Mouse (Mus musculus): Measurements from ENCODE around the gene Slamf9. TPM values are rescaled to one million over a fixed set of nuclear protein-coding genes. Genes with fewer than 3 reads are reported as not detected.

The Slamf9 gene
- total RNA-seq, 2 experiments from 2014 or later = 0.22 TPM; not detected in 1

- Histone ChIP-seq H3K27ac (peak overlapping the region; percentile 83), H3K4me3 (peak overlapping the region; percentile 54)
- TF ChIP-seq CTCF (IDR thresholded peaks at IDR 0.05) = peak; percentile 36
- DNase-seq = peak; percentile 69
- intact Hi-C loops (cut with DNase I) = no loop called here
These were observed 37.8 kb downstream of the Slamf9 start for GRCm38 (mm10) chr1:172512962-172513361.

GRCm38 (mm10) chr1:172513525-172514212, 38.5 kb downstream of the Slamf9 start:
- DNase-seq = peak; percentile 68
- H3K27ac ChIP-seq = peak overlapping the region; percentile 83
- peak overlapping the region; percentile 54 for H3K4me3 ChIP-seq
- no peak for TF ChIP-seq CTCF (IDR thresholded peaks at IDR 0.05)
- intact Hi-C loops (cut with DNase I) = no loop called here

GRCm38 (mm10) chr1:172514213-172514529, 39.0 kb downstream of the Slamf9 start:
- Histone ChIP-seq H3K4me3 (peak overlapping the region; percentile 54), H3K27ac (peak overlapping the region; percentile 83)
- no peak for DNase-seq
- no peak for TF ChIP-seq CTCF (IDR thresholded peaks at IDR 0.05)
- intact Hi-C loops (cut with DNase I) = no loop called here

- intact Hi-C loops (cut with DNase I) = no loop called here
- H3K27ac ChIP-seq = peak overlapping the region; percentile 83
- no peak for DNase-seq
- TF ChIP-seq CTCF (IDR thresholded peaks at IDR 0.05) = no peak
- H3K4me3 ChIP-seq = no peak overlapping the region
These were observed 39.6 kb downstream of the Slamf9 start for GRCm38 (mm10) chr1:172514551-172515268.

GRCm38 (mm10) chr1:172515396-172515795, 40.2 kb downstream of the Slamf9 start:
- H3K4me3 ChIP-seq = no peak overlapping the region
- intact Hi-C loops (cut with DNase I) = no loop called here
- DNase-seq = no peak
- peak overlapping the region; percentile 83 for H3K27ac ChIP-seq
- TF ChIP-seq CTCF (IDR thresholded peaks at IDR 0.05) = no peak

- intact Hi-C loops (cut with DNase I) = no loop called here
- DNase-seq = no peak
- peak; percentile 51 for TF ChIP-seq CTCF (IDR thresholded peaks at IDR 0.05)
- Histone ChIP-seq H3K27ac (no peak overlapping the region), H3K4me3 (no peak overlapping the region)
These were observed 42.9 kb downstream of the Slamf9 start for GRCm38 (mm10) chr1:172518013-172518412.

GRCm38 (mm10) chr1:172519644-172520043, 44.5 kb downstream of the Slamf9 start:
- intact Hi-C loops (cut with DNase I) = no loop called here
- no peak for DNase-seq
- H3K27ac ChIP-seq = peak overlapping the region; percentile 28; the same call in 1 of the 2 replicates
- TF ChIP-seq CTCF (IDR thresholded peaks at IDR 0.05) = no peak
- no peak overlapping the region for H3K4me3 ChIP-seq

- TF ChIP-seq CTCF (IDR thresholded peaks at IDR 0.05) = no peak
- peak within 1 kb of the TSS; percentile 79 for H3K27ac ChIP-seq
- DNase-seq = peak; percentile 83
- H3K4me3 ChIP-seq = peak within 1 kb of the TSS; percentile 64
- intact Hi-C loops (cut with DNase I) = no loop called here
These were observed 45.6 kb downstream of the Slamf9 start, which contains the start of gene Cfap45 for GRCm38 (mm10) chr1:172520576-172521440. Gene Cfap45 (plus strand): TSS chr1:172520801.

- Histone ChIP-seq H3K4me3 (no peak overlapping the region), H3K27ac (peak overlapping the region; percentile 51; the same call in 1 of the 2 replicates)
- intact Hi-C loops (cut with DNase I) = no loop called here
- no peak for TF ChIP-seq CTCF (IDR thresholded peaks at IDR 0.05)
- no peak for DNase-seq
These were observed 47.4 kb downstream of the Slamf9 start for GRCm38 (mm10) chr1:172522524-172522923.

GRCm38 (mm10) chr1:172523699-172524101, 48.5 kb downstream of the Slamf9 start:
- intact Hi-C loops (cut with DNase I) = loop anchor here (2.0 kb wide), 1 partner anchor 23 kb away; the partner anchor contains the start of gene Tagln2
- TF ChIP-seq CTCF (IDR thresholded peaks at IDR 0.05) = no peak
- peak; percentile 39 for DNase-seq
- Histone ChIP-seq H3K27ac (peak overlapping the region; percentile 61; the same call in 1 of the 2 replicates), H3K4me3 (no peak overlapping the region)

GRCm38 (mm10) chr1:172525027-172525764, 50.0 kb downstream of the Slamf9 start:
- TF ChIP-seq CTCF (IDR thresholded peaks at IDR 0.05) = peak; percentile 37
- peak overlapping the region; percentile 47 for H3K4me3 ChIP-seq
- DNase-seq = peak; percentile 39
- H3K27ac ChIP-seq = peak overlapping the region; percentile 80
- intact Hi-C loops (cut with DNase I) = loop anchor here (2.0 kb wide), 1 partner anchor 24 kb away; the partner anchor contains the start of gene Tagln2

- DNase-seq = no peak
- peak overlapping the region; percentile 80 for H3K27ac ChIP-seq
- intact Hi-C loops (cut with DNase I) = loop anchor here (2.0 kb wide), 1 partner anchor 25 kb away; the partner anchor contains the start of gene Tagln2
- peak overlapping the region; percentile 47 for H3K4me3 ChIP-seq
- TF ChIP-seq CTCF (IDR thresholded peaks at IDR 0.05) = no peak
These were observed 50.8 kb downstream of the Slamf9 start for GRCm38 (mm10) chr1:172525971-172526370.
